Mouse (Mus musculus) ES-CJ7 (cell line): Measurements from ENCODE around the gene Gm20716.
A peak's percentile ranks its signal among the peaks of the same experiment; 100 is the strongest.

ENCODE experiments used
- DNase-seq: peaks from one replicate; pipeline ENCODE4 v3.0.0; 2011; ENCODE audit warnings: low read depth, low spot score

Gm20716 gene

DNA sequence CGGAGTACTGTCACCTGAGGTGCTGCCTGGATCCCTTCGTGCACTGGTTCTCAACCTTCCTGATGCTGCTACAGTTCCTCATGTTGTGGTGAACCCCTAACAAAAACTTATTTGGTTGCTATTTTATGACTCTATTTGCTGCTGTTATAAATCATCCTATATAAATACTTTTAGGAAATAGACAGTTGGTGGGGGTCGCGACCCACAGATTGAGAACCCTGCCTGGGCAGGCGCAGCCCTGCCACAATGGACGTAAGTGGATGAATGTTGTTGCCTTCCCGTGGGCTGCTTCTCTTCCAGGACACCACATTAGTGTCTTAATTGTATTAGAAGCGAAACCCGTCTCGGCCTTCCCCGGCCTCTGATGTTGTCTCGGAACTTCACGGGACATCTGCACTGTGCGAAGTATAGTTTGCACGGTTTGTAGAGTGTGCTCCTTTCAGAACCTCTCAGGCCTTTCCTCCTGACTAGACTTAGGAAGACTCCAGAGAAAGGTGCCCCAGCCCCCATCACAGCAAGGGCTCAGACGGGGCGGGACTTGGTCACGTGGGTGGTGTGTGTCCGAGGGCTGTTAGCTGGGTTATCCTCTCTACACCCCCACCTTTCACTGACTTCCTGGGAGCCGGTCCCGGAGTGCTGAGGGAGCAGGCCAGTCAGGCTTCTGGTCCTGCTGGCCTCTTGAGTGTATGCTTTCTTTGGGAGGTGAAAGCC is 63.3 kb downstream of the Gm20716 start:
- DNase-seq: peak; percentile 60

DNA sequence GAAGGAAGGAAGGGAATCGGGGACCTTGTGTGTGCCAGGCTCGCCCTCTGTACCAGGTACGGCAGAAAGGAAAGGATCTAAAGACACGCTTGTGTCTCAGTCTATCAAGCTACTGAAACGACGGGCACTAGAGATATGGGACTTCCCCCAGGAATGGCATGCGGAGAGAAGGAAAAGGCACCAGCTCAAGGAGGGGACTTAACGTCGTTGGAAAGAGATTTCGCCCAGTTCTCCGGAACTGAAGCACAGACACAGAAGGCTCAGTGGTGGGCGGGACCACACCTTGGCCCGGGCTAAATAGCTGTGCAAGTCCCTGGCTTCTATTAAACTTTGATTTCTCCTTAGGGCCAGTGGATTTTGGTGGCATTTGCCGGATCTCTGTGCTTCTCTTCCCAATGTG is 68.2 kb downstream of the Gm20716 start:
- no peak for DNase-seq

DNA sequence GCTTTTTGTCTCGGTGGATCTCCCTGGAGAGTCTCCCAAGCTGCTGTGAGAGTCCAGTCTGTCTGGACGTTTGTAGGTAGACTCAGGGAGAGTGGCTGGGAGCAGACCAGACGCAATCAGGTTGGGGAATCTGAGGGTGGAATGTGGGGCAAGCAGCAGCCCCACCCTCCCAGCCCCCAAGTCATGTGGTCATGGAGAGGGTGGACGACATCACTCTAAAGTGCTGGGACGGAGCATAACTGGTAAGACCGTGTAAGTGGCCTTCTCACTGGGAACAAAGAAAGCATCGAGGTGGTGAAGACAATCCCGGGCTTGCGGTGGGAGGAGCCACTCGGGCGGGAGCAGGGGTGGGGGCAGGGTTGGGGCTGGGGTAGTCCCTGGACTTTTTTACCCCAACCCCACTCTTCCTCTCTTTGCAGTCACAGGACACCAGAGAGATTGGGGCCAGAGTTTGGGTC is 68.6 kb downstream of the Gm20716 start:
- peak; percentile 66 for DNase-seq

DNA sequence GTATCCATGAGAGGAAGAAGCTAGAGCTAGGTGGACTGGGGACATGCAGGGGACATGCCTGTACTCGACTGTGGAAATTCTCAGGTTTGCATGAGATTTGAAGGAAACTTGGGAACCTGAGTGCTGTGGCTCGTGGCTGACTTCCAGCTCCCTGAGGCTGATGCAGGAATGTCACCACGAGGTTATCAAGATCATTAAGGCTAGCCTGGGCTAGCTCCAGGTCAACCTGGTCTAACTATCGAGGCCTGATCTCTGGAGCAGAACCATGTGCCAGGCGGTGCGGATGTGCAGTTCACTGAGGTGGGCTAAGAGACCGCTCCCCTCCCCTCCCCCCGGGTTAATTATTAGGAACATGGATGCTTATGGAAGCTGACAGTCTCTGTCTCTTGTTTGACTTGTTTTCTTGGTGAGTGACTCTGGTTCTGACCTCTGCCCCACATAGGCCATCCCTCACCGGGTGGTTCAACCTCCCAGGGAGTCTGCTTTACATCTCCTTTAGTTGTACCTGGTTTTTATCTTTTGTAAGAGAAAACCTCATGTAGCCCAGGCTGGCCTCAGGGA is 69.7 kb downstream of the Gm20716 start:
- no peak for DNase-seq

DNA sequence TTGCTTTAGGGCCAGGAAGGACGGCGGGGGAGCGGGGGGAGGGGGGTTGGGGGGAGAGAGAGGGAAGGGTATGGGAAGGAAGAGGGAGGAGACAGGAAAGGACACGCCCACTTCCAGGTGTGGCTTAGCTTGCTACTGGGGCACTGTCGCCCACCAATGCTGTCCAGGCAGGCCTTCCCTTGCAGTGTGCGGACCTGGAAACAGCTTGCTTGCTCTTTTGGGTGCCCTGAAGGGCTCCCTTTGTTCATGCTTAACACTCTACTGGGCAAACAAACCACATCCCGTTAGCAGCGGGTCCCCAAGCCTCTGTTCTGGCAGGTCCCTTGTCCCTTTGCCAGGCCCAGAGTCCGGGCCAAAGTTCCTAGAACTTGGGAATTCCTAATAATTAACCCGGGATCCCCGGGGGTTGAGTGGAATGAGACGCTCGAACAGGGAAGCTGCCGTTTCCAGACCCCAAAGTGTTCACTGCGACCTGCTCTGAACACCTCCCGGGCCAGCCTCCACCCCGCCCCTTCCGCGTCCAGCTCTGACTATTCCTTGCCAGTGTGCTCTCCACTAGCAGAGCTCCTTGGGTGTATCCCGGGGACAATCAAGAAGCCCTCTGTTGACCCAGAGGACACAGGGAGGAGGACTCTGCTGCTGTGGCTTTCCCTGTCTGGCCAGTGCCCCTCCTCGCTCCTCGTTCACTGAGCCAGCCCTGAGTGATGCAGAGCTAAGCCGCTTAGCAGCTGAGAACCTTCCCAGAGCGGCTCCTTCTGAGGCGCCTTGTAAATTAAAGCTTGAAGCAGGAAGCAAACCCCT is 71.1 kb downstream of the Gm20716 start:
- peak; percentile 76 for DNase-seq

DNA sequence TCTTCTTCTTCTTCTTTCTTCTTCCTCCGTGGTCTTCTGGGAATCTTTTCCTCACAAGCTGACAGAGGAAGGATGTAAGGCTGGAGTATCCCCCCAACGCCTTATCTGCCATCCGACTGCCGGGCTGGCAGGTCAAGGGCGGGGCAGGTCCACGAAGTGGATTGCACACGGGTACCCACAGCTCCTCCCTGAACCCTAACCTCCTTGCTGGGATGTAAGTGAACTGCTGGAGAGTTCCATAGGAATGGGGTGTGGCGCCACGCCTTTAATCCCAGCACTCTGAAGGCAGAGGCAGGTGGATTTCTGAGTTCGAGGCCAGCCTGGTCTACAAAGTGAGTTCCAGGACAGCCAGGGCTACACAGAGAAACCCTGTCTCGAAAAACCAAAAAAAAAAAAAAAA is 72.2 kb downstream of the Gm20716 start:
- DNase-seq: peak; percentile 51

DNA sequence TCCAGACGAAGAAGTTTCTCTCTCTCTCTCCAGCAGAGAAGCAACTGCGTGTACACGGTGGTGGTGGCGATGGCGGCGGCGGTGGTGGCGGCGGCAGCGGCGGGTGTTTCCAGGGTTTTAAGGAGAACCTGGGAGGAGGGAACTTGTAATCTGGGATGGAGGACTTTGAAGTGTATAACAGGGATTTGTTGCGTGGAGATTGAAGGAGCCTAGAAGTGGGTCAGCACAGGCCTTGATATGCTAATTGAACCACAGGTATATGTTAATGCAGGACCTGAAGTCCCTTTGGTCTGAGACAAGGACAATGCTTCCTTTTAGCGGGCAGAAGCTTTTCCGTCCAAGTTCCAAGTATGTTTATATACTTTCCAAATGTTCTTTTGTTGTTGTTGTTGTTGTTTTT is 73.8 kb downstream of the Gm20716 start:
- peak; percentile 80 for DNase-seq

DNA sequence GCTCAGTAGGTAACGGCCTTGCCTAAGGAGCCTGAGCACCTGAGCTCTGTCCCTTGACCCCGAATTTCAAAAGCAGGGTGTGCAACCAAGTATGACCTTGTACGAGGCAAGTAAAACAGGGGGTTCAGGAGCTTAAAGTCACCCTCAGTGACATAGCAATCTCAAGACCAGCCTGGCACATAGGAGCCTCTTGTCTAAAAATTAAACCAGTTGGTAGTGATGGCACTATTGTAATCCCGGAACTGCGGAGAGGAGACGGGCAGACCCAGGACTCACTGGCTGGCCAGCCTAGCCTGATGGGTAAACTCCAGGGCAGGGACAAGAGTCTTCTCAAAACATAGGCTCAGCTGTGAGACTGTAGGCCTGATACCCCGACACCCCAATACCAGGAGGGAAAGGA is 74.5 kb downstream of the Gm20716 start:
- DNase-seq: no peak

DNA sequence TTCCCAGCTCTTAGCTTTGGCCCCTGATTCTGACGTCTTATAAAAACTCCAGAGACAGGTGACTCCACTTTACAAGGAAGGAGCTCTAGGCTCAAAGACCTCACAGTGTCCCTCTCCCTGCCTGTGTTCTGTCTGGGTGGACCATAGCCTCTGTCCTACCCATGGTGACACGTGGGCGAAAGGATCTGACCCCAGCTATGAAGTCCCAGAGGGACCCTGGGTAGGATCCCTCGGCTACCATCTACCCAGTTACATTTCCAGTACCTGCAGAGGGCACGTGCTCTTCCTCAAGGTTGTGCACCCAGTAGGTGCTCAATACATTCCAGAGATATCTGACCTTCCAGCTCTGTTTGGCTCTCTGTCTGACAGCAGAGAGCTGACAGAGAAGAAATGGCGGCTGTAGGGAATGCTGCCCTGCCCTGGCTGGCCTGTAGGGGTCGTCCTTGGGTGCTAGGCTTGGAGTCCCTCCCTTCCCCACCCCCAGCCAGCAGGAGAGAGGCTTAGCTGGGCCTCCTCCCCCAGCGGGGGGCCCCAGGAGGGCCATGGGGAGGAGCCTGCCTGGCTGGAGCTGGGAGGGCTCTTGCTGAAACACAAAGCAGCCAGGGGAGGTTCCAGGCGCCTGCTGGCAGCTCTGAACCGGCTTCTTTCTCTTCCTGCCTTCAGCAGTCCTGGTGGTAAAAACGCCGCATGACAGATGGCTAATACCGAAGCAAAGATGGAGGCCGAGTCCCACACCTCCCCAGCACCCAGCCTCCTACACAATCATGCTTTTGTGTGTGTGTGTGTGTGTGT is 75.9 kb downstream of the Gm20716 start:
- peak; percentile 99 for DNase-seq

DNA sequence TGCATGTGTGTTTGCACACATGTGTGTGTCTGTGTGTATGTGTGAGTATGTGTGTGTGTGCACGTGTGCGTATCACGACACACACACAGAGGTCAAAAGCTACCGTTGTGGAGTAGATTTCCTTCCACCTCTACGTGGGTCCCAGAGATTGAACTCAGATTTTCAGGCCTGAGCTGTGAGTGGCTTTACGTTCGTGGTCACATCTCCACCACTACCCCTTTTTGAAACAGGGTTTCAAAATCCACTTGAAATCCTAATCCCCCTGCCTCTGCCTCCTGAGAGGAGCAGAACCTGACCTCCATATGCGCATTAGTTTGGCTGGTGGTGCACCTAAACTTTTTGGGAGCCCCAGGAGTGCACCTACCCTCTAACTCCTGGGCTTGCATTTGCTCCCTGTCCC is 80.9 kb downstream of the Gm20716 start:
- DNase-seq: no peak

DNA sequence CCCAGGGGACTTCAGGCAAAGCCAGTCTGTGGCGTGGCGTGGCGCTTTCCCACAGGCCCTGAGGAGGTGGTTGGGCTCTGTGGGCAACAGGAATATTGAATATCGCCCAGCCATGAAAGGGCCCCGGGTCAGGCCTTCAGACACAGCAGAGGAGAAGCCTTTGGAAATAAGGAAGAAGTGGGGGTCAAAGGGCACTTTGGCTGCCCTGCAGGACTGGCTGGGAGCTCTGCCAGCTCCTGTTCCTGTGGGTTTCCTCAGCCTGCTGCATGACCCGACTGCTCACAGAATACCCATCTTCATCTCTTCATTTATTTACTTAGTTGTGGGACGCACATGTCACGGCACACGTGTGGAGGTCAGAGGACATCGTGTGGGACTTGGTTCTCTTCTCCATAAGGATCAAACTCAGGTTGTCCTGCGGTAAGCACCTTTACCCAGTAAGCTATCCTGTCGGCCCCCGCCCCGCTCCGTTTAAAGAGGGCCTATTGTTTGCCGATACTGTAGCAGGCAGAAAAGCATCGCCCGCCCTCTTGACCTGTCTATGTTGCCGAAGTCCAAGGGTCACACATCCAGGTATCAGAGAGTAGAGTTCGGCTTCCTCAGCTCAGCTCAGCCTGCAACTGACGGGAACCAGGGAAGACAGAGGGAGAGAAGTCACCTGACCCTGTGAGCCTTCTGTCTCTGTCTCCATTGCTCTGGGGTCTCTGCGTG is 82.3 kb downstream of the Gm20716 start:
- DNase-seq: no peak

DNA sequence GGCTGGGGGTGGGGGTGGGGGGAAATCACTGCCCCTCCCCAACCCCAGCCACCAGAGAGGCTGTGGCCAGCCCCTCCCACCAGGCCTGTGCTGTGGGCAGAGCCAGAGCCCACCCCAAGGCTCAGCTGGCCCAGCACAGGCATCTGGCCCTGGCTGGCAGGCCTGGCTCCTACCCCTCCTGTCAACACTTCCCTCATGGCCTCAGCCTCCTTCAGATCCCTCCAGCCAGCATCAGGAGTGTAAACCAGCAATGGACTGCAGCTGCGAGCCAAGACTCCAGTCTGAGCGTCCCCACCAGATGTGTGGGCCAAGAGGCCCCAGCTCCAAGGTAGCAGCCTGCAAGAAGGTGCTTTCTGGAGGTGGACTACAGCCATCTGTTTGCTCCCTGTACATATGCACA is 84.7 kb downstream of the Gm20716 start:
- no peak for DNase-seq

DNA sequence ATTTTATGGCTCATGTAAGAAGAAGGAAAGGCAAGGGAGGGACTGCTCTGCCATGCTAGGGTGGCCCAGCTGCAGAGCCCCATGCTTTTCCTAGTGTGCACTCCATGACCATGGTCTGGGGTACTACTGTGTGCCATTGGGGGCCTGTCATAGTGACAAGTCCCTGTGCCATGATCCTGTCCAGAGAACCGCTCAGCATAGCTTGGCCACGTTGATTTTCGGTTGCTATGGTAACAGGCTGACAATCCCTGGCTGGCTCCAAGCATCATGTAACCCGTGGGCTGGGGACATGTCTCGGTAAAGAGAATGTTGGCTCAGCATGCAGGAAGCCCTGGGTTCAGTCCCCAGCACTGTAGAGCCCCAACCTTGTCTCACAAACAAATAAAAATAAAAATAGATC is 86.4 kb downstream of the Gm20716 start:
- DNase-seq: no peak

DNA sequence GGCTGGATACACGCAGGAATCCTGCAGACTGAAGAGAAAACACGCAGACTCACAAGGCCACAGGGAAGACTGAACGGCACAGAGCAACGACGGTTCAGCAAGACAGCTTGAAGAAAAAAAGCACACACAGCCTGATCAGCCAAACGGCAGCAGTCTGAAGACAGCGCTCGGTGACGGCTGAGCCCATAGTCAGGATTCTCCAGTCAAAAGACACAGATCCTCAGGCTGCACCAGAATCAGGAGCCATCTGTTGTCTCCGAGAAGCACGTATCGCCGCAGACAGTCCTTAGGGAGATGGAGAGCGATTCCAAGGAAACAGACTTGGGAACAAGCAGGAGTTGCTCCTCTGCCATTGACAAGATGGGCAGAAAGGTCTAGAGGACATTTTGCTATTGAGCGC is 93.0 kb downstream of the Gm20716 start:
- DNase-seq: no peak
